In genomic region chr2:30771806-30772460, GRCm38 (mm10) we compare ENCODE assay signal across 8 mouse cellular contexts. TPM values are rescaled to one million over a fixed set of nuclear protein-coding genes. Genes with fewer than 3 reads are reported as not detected.
DNase-seq lines count a peak whose midpoint lies in the region; ATAC-seq and TF ChIP-seq lines count a peak whose summit lies in the region.

No protein-coding gene starts in this region.

- 5% methylated on average over 19 of the region's 19 CpGs for WGBS in forebrain, postnatal 0 days
- 4% methylated on average over 19 of the region's 19 CpGs for WGBS in lung, adult 2 months
- WGBS in olfactory bulb, adult 2 months, result 2% methylated on average over 19 of the region's 19 CpGs

- H3K9me3 ChIP-seq in MEL (replicated peaks; ENCODE audit: insufficient read depth, low read length), result no peaks in the 10 kb centered on the region
- H3K9me3 ChIP-seq in forebrain, postnatal 0 days (ENCODE audit: low read length), result no peaks in the 10 kb centered on the region

- peaks cover 0 to 19% of the 10 kb centered on the region in 2 experiments; a peak in 2 of 4 replicates for H3K36me3 ChIP-seq in MEL (ENCODE audit: control insufficient read depth in 1 of 2, insufficient read depth in 2 of 2, low read length in 2 of 2)
- no peaks in the 10 kb centered on the region for H3K36me3 ChIP-seq in forebrain, postnatal 0 days (ENCODE audit: insufficient read depth)

- DNase-seq in MEL (ENCODE audit: low read depth, low spot score), result peak; percentile 97
- peak; percentile 62 for DNase-seq in cerebellum, adult 11 months
- peak; percentile 82 for DNase-seq in forebrain, postnatal 0 days
- peak; percentile 80 for DNase-seq in heart, postnatal 4 days
- peak; percentile 70 for DNase-seq in layer of hippocampus, adult 9-10 months (ENCODE audit: low spot score)
- DNase-seq in lung, adult 2 months, result peak; percentile 66
- DNase-seq in thymus, postnatal 14 days, result no peak

- no peaks in the 10 kb centered on the region for H3K27me3 ChIP-seq in MEL (ENCODE audit: control insufficient read depth in 1 of 2, insufficient read depth in 2 of 2, low read length in 2 of 2)
- H3K27me3 ChIP-seq in forebrain, postnatal 0 days (ENCODE audit: insufficient read depth, low read length), result no peaks in the 10 kb centered on the region

- peaks cover 16 to 37% of the 10 kb centered on the region in 2 experiments for H3K4me1 ChIP-seq in MEL (ENCODE audit: control insufficient read depth in 1 of 2, insufficient read depth in 2 of 2, low read length in 2 of 2)
- H3K4me1 ChIP-seq in forebrain, postnatal 0 days (ENCODE audit: insufficient read depth), result peaks cover 11% of the 10 kb centered on the region
- peaks cover 15% of the 10 kb centered on the region for H3K4me1 ChIP-seq in lung, adult 2 months (ENCODE audit: control insufficient read depth, insufficient read depth, low read length)
- H3K4me1 ChIP-seq in olfactory bulb, adult 2 months (ENCODE audit: control insufficient read depth, insufficient read depth, low read length), result peaks cover 50% of the 10 kb centered on the region

- TF ChIP-seq CTCF in MEL (IDR thresholded peaks at IDR 0.05 in 2 of 3, conservative IDR thresholded peaks at IDR 0.05 in 1 of 3; ENCODE audit: control insufficient read depth in 1 of 3, insufficient read depth in 1 of 3, low read depth in 2 of 3, low read length in 3 of 3, poor library complexity in 1 of 3, severe bottlenecking in 1 of 3), result no peak
- no peak for TF ChIP-seq CTCF in forebrain, postnatal 0 days (IDR thresholded peaks at IDR 0.05; ENCODE audit: low read depth)
- no peak for TF ChIP-seq CTCF in lung, adult 2 months (IDR thresholded peaks at IDR 0.05; ENCODE audit: insufficient read depth, low read length)
- TF ChIP-seq CTCF in olfactory bulb, adult 2 months (IDR thresholded peaks at IDR 0.05; ENCODE audit: insufficient read depth, low read depth, low read length), result no peak

- H3K79me2 ChIP-seq in MEL (ENCODE audit: control insufficient read depth, insufficient read depth, low read length, poor library complexity), result peaks cover 2% of the 10 kb centered on the region; the same call in 1 of the 2 replicates

- ATAC-seq in forebrain, postnatal 0 days, result peak; percentile 85

- peak overlapping the region; percentile 77 for H3K9ac ChIP-seq in MEL (ENCODE audit: control insufficient read depth, low read depth, low read length, poor library complexity, severe bottlenecking)
- peak overlapping the region; percentile 64 for H3K9ac ChIP-seq in forebrain, postnatal 0 days

- no peak for TF ChIP-seq RAD21 in MEL (IDR thresholded peaks at IDR 0.05; ENCODE audit: low read depth, low read length)

- peak overlapping the region; percentile 89 for H3K4me2 ChIP-seq in forebrain, postnatal 0 days (ENCODE audit: low read depth)

- TF ChIP-seq EP300 in MEL (IDR thresholded peaks at IDR 0.05; ENCODE audit: low read depth in 1 of 2, low read length in 2 of 2), result peak; percentile 91 to 96

- H3K4me3 ChIP-seq in MEL (ENCODE audit: control insufficient read depth in 1 of 2, insufficient read depth in 1 of 2, low read depth in 2 of 2, low read length in 2 of 2), result peak overlapping the region; percentile 32 to 57
- H3K4me3 ChIP-seq in forebrain, postnatal 0 days (ENCODE audit: low read depth, low read length), result peak overlapping the region; percentile 42
- peak overlapping the region; percentile 60 for H3K4me3 ChIP-seq in lung, adult 2 months (replicated peaks; ENCODE audit: extremely low read depth, low read depth, low read length)
- peak overlapping the region; percentile 46 for H3K4me3 ChIP-seq in olfactory bulb, adult 2 months (ENCODE audit: insufficient read depth, low read depth, low read length)

- H3K27ac ChIP-seq in MEL (ENCODE audit: control insufficient read depth, low read depth, low read length), result peak overlapping the region; percentile 97
- peak overlapping the region; percentile 84 for H3K27ac ChIP-seq in forebrain, postnatal 0 days (ENCODE audit: low read depth, low read length)
- H3K27ac ChIP-seq in olfactory bulb, adult 2 months (ENCODE audit: insufficient read depth, low read depth, low read length), result peak overlapping the region; percentile 99

- peak; percentile 76 to 98 for TF ChIP-seq POLR2A in MEL (IDR thresholded peaks at IDR 0.05; ENCODE audit: control insufficient read depth in 1 of 2, insufficient read depth in 1 of 2, low read depth in 1 of 2, low read length in 2 of 2, poor library complexity in 1 of 2)
- peak; percentile 66; the same call in 1 of the 2 replicates for TF ChIP-seq POLR2A in lung, adult 2 months (IDR thresholded peaks at IDR 0.05; ENCODE audit: borderline replicate concordance, extremely low read depth, low read depth, low read length)
- 0 out of 2 replicates have a peak, but pooled peaks have one; percentile 62 for TF ChIP-seq POLR2A in olfactory bulb, adult 2 months (IDR thresholded peaks at IDR 0.05; ENCODE audit: insufficient read depth, low read depth, low read length)

TF ChIP-seq in MEL, 35 proteins besides CTCF, POLR2A, EP300 and RAD21 (continues in another document):
- TF ChIP-seq JUND (IDR thresholded peaks at IDR 0.05; ENCODE audit: low read depth, low read length) (no peak), NELFE (IDR thresholded peaks at IDR 0.05; ENCODE audit: low read depth, low read length) (peak; percentile 87), ETS1 (IDR thresholded peaks at IDR 0.05; ENCODE audit: low read depth, low read length) (peak; percentile 93), SMC3 (IDR thresholded peaks at IDR 0.05; ENCODE audit: low read depth, low read length) (no peak), POLR2AphosphoS5 (IDR thresholded peaks at IDR 0.05; ENCODE audit: borderline replicate concordance, low read depth, low read length) (peak; percentile 78; the same call in 1 of the 2 replicates), NRF1 (IDR thresholded peaks at IDR 0.05; ENCODE audit: insufficient read depth, low read depth, low read length, poor library complexity, severe bottlenecking) (0 out of 2 replicates have a peak, but pooled peaks have one; percentile 11), RCOR1 (IDR thresholded peaks at IDR 0.05; ENCODE audit: low read depth, low read length) (peak; percentile 81), TCF12 (IDR thresholded peaks at IDR 0.05; ENCODE audit: low read depth, low read length) (peak; percentile 96), USF1 (IDR thresholded peaks at IDR 0.05; ENCODE audit: low read depth, low read length) (0 out of 2 replicates have a peak, but pooled peaks have one; percentile 17), GATA1 (IDR thresholded peaks at IDR 0.05; ENCODE audit: low read depth, low read length) (peak; percentile 96), E2F4 (IDR thresholded peaks at IDR 0.05; ENCODE audit: borderline replicate concordance, low read depth, low read length) (no peak), POLR2AphosphoS2 (IDR thresholded peaks at IDR 0.05; ENCODE audit: low read length) (peak; percentile 91), MAZ (IDR thresholded peaks at IDR 0.05; ENCODE audit: low read depth, low read length) (peak; percentile 91), CHD2 (IDR thresholded peaks at IDR 0.05; ENCODE audit: low read length) (no peak), BHLHE40 (IDR thresholded peaks at IDR 0.05; ENCODE audit: borderline replicate concordance, low read depth, low read length) (no peak), MXI1 (IDR thresholded peaks at IDR 0.05; ENCODE audit: low read depth, low read length) (peak; percentile 51), ZMIZ1 (IDR thresholded peaks at IDR 0.05; ENCODE audit: low read depth, low read length) (peak; percentile 98), ZKSCAN1 (IDR thresholded peaks at IDR 0.05; ENCODE audit: low read depth, low read length) (no peak), ZNF384 (IDR thresholded peaks at IDR 0.05; ENCODE audit: low read depth, low read length) (no peak), USF2 (IDR thresholded peaks at IDR 0.05; ENCODE audit: borderline replicate concordance in 1 of 2, insufficient read depth in 1 of 2, low read depth in 1 of 2, low read length in 2 of 2) (no peak), CHD1 (IDR thresholded peaks at IDR 0.05; ENCODE audit: low read depth, low read length) (peak; percentile 41), ELF1 (IDR thresholded peaks at IDR 0.05; ENCODE audit: low read depth, low read length) (no peak), HCFC1 (IDR thresholded peaks at IDR 0.05; ENCODE audit: low read depth, low read length) (peak; percentile 70), MYB (IDR thresholded peaks at IDR 0.05; ENCODE audit: low read depth, low read length) (peak; percentile 83)

RNA-seq across cellular contexts. Expression of gene 1700001O22Rik, which starts 31.5 kb away (rescaled TPM):
- total RNA-seq in MEL (2012; rRNA removed), result 0.50 TPM in 1 of 2 replicates, not detected in the other
- polyA plus RNA-seq in MEL (2012; ENCODE audit: insufficient read depth in 1 of 2, insufficient read length in 2 of 2, low read depth in 1 of 2, low replicate concordance in 2 of 2, missing spikeins in 1 of 2), result 1 to 10 TPM in 1 of 2 experiments, not detected in 1; 1.8 TPM
- 0.77 and 1.8 TPM in 2 replicates for total RNA-seq in forebrain, postnatal 0 days (2014; rRNA removed)
- polyA plus RNA-seq in forebrain, postnatal 0 days (2015; fragmentation: Nextera tagmentation; extraction: Ambion mirVana), result 1.4 and 1.5 TPM in 2 replicates
- total RNA-seq in heart, postnatal 4 days (2021), result 1 to 10 TPM; 2.6 to 4.0 TPM
- polyA plus RNA-seq in lung, adult 2 months (2012; rRNA removed), result 1.8 and 2.2 TPM in 2 replicates
- polyA plus RNA-seq in olfactory bulb, adult 2 months (2012; ENCODE audit: insufficient read depth, insufficient read length, low replicate concordance, missing spikeins), result not detected in 2 replicates

RNA-seq across cellular contexts. Expression of gene Ntmt1, which starts 35.7 kb away (rescaled TPM):
- 66.3 and 83.2 TPM in 2 replicates for total RNA-seq in MEL (2012; rRNA removed)
- 10 to 100 TPM in 1 of 2 experiments, not detected in 1; 58.9 TPM for polyA plus RNA-seq in MEL (2012; ENCODE audit: insufficient read depth in 1 of 2, insufficient read length in 2 of 2, low read depth in 1 of 2, low replicate concordance in 2 of 2, missing spikeins in 1 of 2)
- 87.6 and 105 TPM in 2 replicates for total RNA-seq in forebrain, postnatal 0 days (2014; rRNA removed)
- 106 and 107 TPM in 2 replicates for polyA plus RNA-seq in forebrain, postnatal 0 days (2015; fragmentation: Nextera tagmentation; extraction: Ambion mirVana)
- 10 to 100 TPM; 51.7 to 54.5 TPM for total RNA-seq in heart, postnatal 4 days (2021)
- polyA plus RNA-seq in lung, adult 2 months (2012; rRNA removed), result 20.2 and 23.4 TPM in 2 replicates
- polyA plus RNA-seq in olfactory bulb, adult 2 months (2012; ENCODE audit: insufficient read depth, insufficient read length, low replicate concordance, missing spikeins), result not detected in 2 replicates

RNA-seq across cellular contexts. Expression of gene Asb6, which starts 58.2 kb away (rescaled TPM):
- 38.5 and 50.1 TPM in 2 replicates for total RNA-seq in MEL (2012; rRNA removed)
- polyA plus RNA-seq in MEL (2012; ENCODE audit: insufficient read depth in 1 of 2, insufficient read length in 2 of 2, low read depth in 1 of 2, low replicate concordance in 2 of 2, missing spikeins in 1 of 2), result 10 to 100 TPM in 1 of 2 experiments, not detected in 1; 54.6 TPM
- total RNA-seq in forebrain, postnatal 0 days (2014; rRNA removed), result 32.7 and 45.2 TPM in 2 replicates
- 31.3 and 36.0 TPM in 2 replicates for polyA plus RNA-seq in forebrain, postnatal 0 days (2015; fragmentation: Nextera tagmentation; extraction: Ambion mirVana)
- total RNA-seq in heart, postnatal 4 days (2021), result 10 to 100 TPM; 11.7 to 13.2 TPM
- 42.0 and 44.8 TPM in 2 replicates for polyA plus RNA-seq in lung, adult 2 months (2012; rRNA removed)
- polyA plus RNA-seq in olfactory bulb, adult 2 months (2012; ENCODE audit: insufficient read depth, insufficient read length, low replicate concordance, missing spikeins), result not detected in 2 replicates
